Mouse (Mus musculus) MEL (cell line): ENCODE results near the gene Cldn9. TPM values are rescaled to one million over a fixed set of nuclear protein-coding genes. Genes with fewer than 3 reads are reported as not detected.

Experiments
- DNase-seq: peaks from one replicate; pipeline ENCODE4 v3.0.0; 2011; ENCODE audit warnings: low read depth, low spot score
- H3K27ac ChIP-seq: 2 replicates; pipeline ENCODE4 v1.5.1; 2012; ENCODE audit warnings: low read depth, mild to moderate bottlenecking, control low read depth, low read length, moderate library complexity; ENCODE audit not compliant: control insufficient read depth
- H3K27me3 ChIP-seq, 2 experiments: fragments of 150-350 bp in 1 of 2; sonication (generic) in 1 of 2; 2 replicates each; pipeline ENCODE4 v1.6.1; 2012; ENCODE audit warnings: low read length in 2 of 2, mild to moderate bottlenecking in 2 of 2, improper control_type of control experiment in 1 of 2, moderate library complexity in 1 of 2; ENCODE audit not compliant: insufficient read depth in 2 of 2, control insufficient read depth in 1 of 2
- H3K36me3 ChIP-seq, 2 experiments: 2 replicates each; pipeline ENCODE4 v1.6.1; 2012 to 2014; ENCODE audit warnings: low read length in 2 of 2, improper control_type of control experiment in 1 of 2, inconsistent platforms in 1 of 2, mild to moderate bottlenecking in 1 of 2; ENCODE audit not compliant: insufficient read depth in 2 of 2, control insufficient read depth in 1 of 2
- H3K4me1 ChIP-seq, 2 experiments: fragments of 150-350 bp in 1 of 2; sonication (generic) in 1 of 2; 2 replicates each; pipeline ENCODE4 v1.6.1; 2012; ENCODE audit warnings: low read length in 2 of 2, improper control_type of control experiment in 1 of 2, mild to moderate bottlenecking in 1 of 2; ENCODE audit not compliant: insufficient read depth in 2 of 2, control insufficient read depth in 1 of 2
- H3K4me3 ChIP-seq, 2 experiments: fragments of 150-350 bp in 1 of 2; sonication (generic) in 1 of 2; 2 replicates each; pipeline ENCODE4 v1.5.1; 2012; ENCODE audit warnings: low read depth in 2 of 2, low read length in 2 of 2, mild to moderate bottlenecking in 2 of 2, moderate library complexity in 2 of 2, control low read depth in 1 of 2, improper control_type of control experiment in 1 of 2; ENCODE audit not compliant: control insufficient read depth in 1 of 2, insufficient read depth in 1 of 2
- H3K79me2 ChIP-seq: 2 replicates; pipeline ENCODE4 v1.6.1; 2012; ENCODE audit warnings: mild to moderate bottlenecking, low read length, moderate library complexity; ENCODE audit not compliant: control insufficient read depth, poor library complexity, insufficient read depth
- H3K9ac ChIP-seq: 2 replicates; pipeline ENCODE4 v1.6.1; 2012; ENCODE audit warnings: low read depth, mild to moderate bottlenecking, control low read depth, low read length, moderate library complexity; ENCODE audit not compliant: control insufficient read depth, poor library complexity, severe bottlenecking
- H3K9me3 ChIP-seq: fragments of 150-350 bp; sonication (generic); replicated peaks from 2 replicates; pipeline ENCODE4 v1.6.1; 2012; ENCODE audit warnings: mild to moderate bottlenecking, low read length, improper control_type of control experiment, moderate library complexity; ENCODE audit not compliant: insufficient read depth
- E2F4 ChIP-seq: IDR thresholded peaks from 2 replicates; pipeline ENCODE4 v1.6.1; 2011; ENCODE audit warnings: low read depth, low read length, improper control_type of control experiment, borderline replicate concordance
- ELF1 ChIP-seq: IDR thresholded peaks from 2 replicates; pipeline ENCODE4 v1.6.1; 2014; ENCODE audit warnings: low read depth, mild to moderate bottlenecking, inconsistent platforms, low read length, improper control_type of control experiment, moderate library complexity
- EP300 ChIP-seq, 2 experiments: IDR thresholded peaks; 2 replicates each; pipeline ENCODE4 v1.6.1; 2011; ENCODE audit warnings: improper control_type of control experiment in 2 of 2, low read length in 2 of 2, low read depth in 1 of 2, mild to moderate bottlenecking in 1 of 2
- GABPA ChIP-seq: IDR thresholded peaks from 2 replicates; pipeline ENCODE4 v1.6.1; 2012; ENCODE audit warnings: low read depth, mild to moderate bottlenecking, inconsistent platforms, low read length, improper control_type of control experiment, moderate library complexity
- MAFK ChIP-seq: IDR thresholded peaks from 2 replicates; pipeline ENCODE4 v1.6.1; 2011; ENCODE audit warnings: low read depth, mild to moderate bottlenecking, low read length, improper control_type of control experiment, borderline replicate concordance
- MAX ChIP-seq: IDR thresholded peaks from 2 replicates; pipeline ENCODE4 v1.6.1; 2011; ENCODE audit warnings: low read length, improper control_type of control experiment
- MAZ ChIP-seq: IDR thresholded peaks from 2 replicates; pipeline ENCODE4 v1.6.1; 2012; ENCODE audit warnings: low read depth, mild to moderate bottlenecking, inconsistent platforms, low read length, improper control_type of control experiment
- MEF2A ChIP-seq: IDR thresholded peaks from 2 replicates; pipeline ENCODE4 v1.6.1; 2014; ENCODE audit warnings: low read depth, mild to moderate bottlenecking, inconsistent platforms, low read length, improper control_type of control experiment; ENCODE audit not compliant: poor library complexity, insufficient replicate concordance, severe bottlenecking; ENCODE audit errors: extremely low read depth
- MXI1 ChIP-seq: IDR thresholded peaks from 2 replicates; pipeline ENCODE4 v1.6.1; 2011; ENCODE audit warnings: mild to moderate bottlenecking, low read depth, low read length, improper control_type of control experiment
- MYC ChIP-seq: IDR thresholded peaks from 2 replicates; pipeline ENCODE4 v1.6.1; 2011; ENCODE audit warnings: low read depth, mild to moderate bottlenecking, low read length, improper control_type of control experiment, moderate library complexity
- NELFE ChIP-seq: IDR thresholded peaks from 2 replicates; pipeline ENCODE4 v1.6.1; 2011; ENCODE audit warnings: low read depth, low read length, improper control_type of control experiment
- NRF1 ChIP-seq: IDR thresholded peaks from 2 replicates; pipeline ENCODE4 v1.6.1; 2014; ENCODE audit warnings: low read depth, mild to moderate bottlenecking, inconsistent platforms, low read length, improper control_type of control experiment, moderate library complexity; ENCODE audit not compliant: poor library complexity, insufficient read depth, severe bottlenecking
- POLR2A ChIP-seq, 2 experiments: IDR thresholded peaks; 2 replicates each; pipeline ENCODE4 v1.6.1; 2011 to 2012; ENCODE audit warnings: low read length in 2 of 2, mild to moderate bottlenecking in 2 of 2, control low read depth in 1 of 2, improper control_type of control experiment in 1 of 2, low read depth in 1 of 2, moderate library complexity in 1 of 2; ENCODE audit not compliant: control insufficient read depth in 1 of 2, insufficient read depth in 1 of 2, poor library complexity in 1 of 2
- POLR2AphosphoS2 ChIP-seq: IDR thresholded peaks from 2 replicates; pipeline ENCODE4 v1.6.1; 2011; ENCODE audit warnings: low read length, improper control_type of control experiment
- POLR2AphosphoS5 ChIP-seq: IDR thresholded peaks from 2 replicates; pipeline ENCODE4 v1.6.1; 2012; ENCODE audit warnings: low read depth, borderline replicate concordance, mild to moderate bottlenecking, inconsistent platforms, low read length, moderate library complexity, mixed read lengths
- SIN3A ChIP-seq: IDR thresholded peaks from 2 replicates; pipeline ENCODE4 v1.6.1; 2012; ENCODE audit warnings: low read length, improper control_type of control experiment, inconsistent platforms
- SMC3 ChIP-seq: IDR thresholded peaks from 2 replicates; pipeline ENCODE4 v1.6.1; 2011; ENCODE audit warnings: low read depth, low read length, improper control_type of control experiment
- TBP ChIP-seq: IDR thresholded peaks from 2 replicates; pipeline ENCODE4 v1.8.0; 2011; ENCODE audit warnings: low read depth, low read length, improper control_type of control experiment
- TCF12 ChIP-seq: IDR thresholded peaks from 2 replicates; pipeline ENCODE4 v1.6.1; 2014; ENCODE audit warnings: low read depth, mild to moderate bottlenecking, inconsistent platforms, low read length, improper control_type of control experiment, moderate library complexity
- UBTF ChIP-seq: IDR thresholded peaks from 2 replicates; pipeline ENCODE4 v1.6.1; 2012; ENCODE audit warnings: low read depth, mild to moderate bottlenecking, inconsistent platforms, low read length, improper control_type of control experiment, moderate library complexity, borderline replicate concordance; ENCODE audit not compliant: insufficient read depth
- USF1 ChIP-seq: IDR thresholded peaks from 2 replicates; pipeline ENCODE4 v1.6.1; 2014; ENCODE audit warnings: low read depth, mild to moderate bottlenecking, inconsistent platforms, low read length, improper control_type of control experiment, moderate library complexity
- USF2 ChIP-seq, 2 experiments: IDR thresholded peaks; 2 replicates each; pipeline ENCODE4 v1.6.1; 2011 to 2012; ENCODE audit warnings: improper control_type of control experiment in 2 of 2, low read length in 2 of 2, borderline replicate concordance in 1 of 2, inconsistent platforms in 1 of 2, low read depth in 1 of 2, mild to moderate bottlenecking in 1 of 2; ENCODE audit not compliant: insufficient read depth in 1 of 2
- ZC3H11A ChIP-seq: IDR thresholded peaks from 2 replicates; pipeline ENCODE4 v1.6.1; 2012; ENCODE audit warnings: low read depth, mild to moderate bottlenecking, inconsistent platforms, low read length, improper control_type of control experiment
- ZMIZ1 ChIP-seq: IDR thresholded peaks from 2 replicates; pipeline ENCODE4 v1.6.1; 2012; ENCODE audit warnings: low read depth, mild to moderate bottlenecking, inconsistent platforms, low read length, improper control_type of control experiment, moderate library complexity
- ZNF384 ChIP-seq: IDR thresholded peaks from 2 replicates; pipeline ENCODE4 v1.6.1; 2012; ENCODE audit warnings: low read depth, mild to moderate bottlenecking, inconsistent platforms, low read length, improper control_type of control experiment
- polyA plus RNA-seq, 2 experiments: library from polyadenylated mRNA; stranded (reverse) in 1 of 2; unstranded in 1 of 2; fragments of >175 nt in 1 of 2; fragments of >200 nt in 1 of 2; gene quantifications; 2 replicates each; pipeline versions ENCODE4 v1.2.1 to v1.2.4; 2012; ENCODE audit warnings: low replicate concordance in 2 of 2, low read depth in 1 of 2; ENCODE audit not compliant: insufficient read length in 2 of 2, insufficient read depth in 1 of 2, missing spikeins in 1 of 2
- total RNA-seq: library from RNA; depleted of rRNA; stranded (reverse); fragments of 300-350 nt; gene quantifications from 2 replicates; pipeline ENCODE4 v1.2.3, GENCODE M21; 2012

Gene Cldn9
- total and polyA plus RNA-seq, 3 experiments, result 0.18 to 0.19 TPM; not detected in 1

DNA sequence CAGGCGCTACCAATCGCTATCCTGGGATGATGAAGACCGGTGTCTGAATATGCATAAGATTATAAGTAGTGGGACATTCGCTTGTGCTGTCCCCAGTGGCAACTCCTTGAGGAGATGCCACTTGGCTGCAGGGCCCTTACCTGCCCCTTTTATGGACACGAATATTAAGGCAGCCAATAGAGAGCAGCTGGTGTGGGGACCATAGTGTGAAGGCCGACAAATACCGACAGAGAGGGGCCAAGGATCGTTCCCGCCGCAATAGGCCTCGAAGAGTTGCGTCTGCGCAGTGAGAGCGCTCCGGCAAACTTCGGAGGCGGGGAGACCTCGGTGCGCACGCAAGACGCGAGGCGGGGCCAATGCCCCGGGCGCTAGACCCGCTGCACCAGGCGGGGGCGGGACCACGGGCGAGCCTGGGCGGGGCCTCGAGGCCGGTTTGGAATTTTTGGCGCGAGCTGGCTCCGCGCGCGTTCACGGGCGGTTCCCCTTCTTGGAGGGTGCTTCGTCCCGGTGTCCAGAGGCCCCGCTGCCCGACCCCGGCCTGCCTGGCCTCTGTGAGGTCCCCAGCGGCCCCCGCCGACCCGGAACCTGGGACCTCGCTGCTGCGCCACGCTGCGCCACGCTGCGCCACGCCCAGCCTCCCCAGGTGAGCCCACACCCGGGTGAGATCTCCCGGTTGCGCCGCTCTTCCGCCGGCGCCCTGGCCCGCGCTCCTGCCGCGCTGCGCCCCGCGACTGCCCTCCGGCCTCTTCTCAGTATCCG lies 42.4 kb upstream of the Cldn9 start, which contains the start of gene Pkmyt1:
Gene Pkmyt1, plus strand, starts transcription at position 338 of the 759 bp plus-strand sequence.
- Histone ChIP-seq H3K36me3 (peaks cover 0 to 16% of the 10 kb centered on the region in 2 experiments; a peak in 2 of 4 replicates), H3K79me2 (peaks cover 8% of the 10 kb centered on the region), H3K4me3 (peak within 1 kb of the TSS; percentile 75 to 90), H3K4me1 (peaks cover 2 to 21% of the 10 kb centered on the region in 2 experiments; a peak in 3 of 4 replicates), H3K9me3 (no peaks in the 10 kb centered on the region), H3K9ac (peak within 1 kb of the TSS; percentile 99), H3K27me3 (no peaks in the 10 kb centered on the region), H3K27ac (peak within 1 kb of the TSS; percentile 77)
- peak; percentile 95 for DNase-seq
- TF ChIP-seq EP300 (IDR thresholded peaks at IDR 0.05; ENCODE audit: low read depth in 1 of 2, low read length in 2 of 2) (no peak), TBP (peak; percentile 67; the same call in 1 of the 2 replicates), POLR2AphosphoS2 (peak; percentile 80), MAFK (no peak), MEF2A (no peak), USF2 (IDR thresholded peaks at IDR 0.05; ENCODE audit: borderline replicate concordance in 1 of 2, insufficient read depth in 1 of 2, low read depth in 1 of 2, low read length in 2 of 2) (no peak), GABPA (no peak), USF1 (peak; percentile 29; the same call in 1 of the 2 replicates), ZC3H11A (no peak), POLR2A (IDR thresholded peaks at IDR 0.05; ENCODE audit: control insufficient read depth in 1 of 2, insufficient read depth in 1 of 2, low read depth in 1 of 2, low read length in 2 of 2, poor library complexity in 1 of 2) (peak; percentile 3 to 85; a peak in 2 of 4 replicates), SMC3 (no peak), MYC (0 out of 2 replicates have a peak, but pooled peaks have one; percentile 6), TCF12 (peak; percentile 12; the same call in 1 of the 2 replicates), SIN3A (peak; percentile 17; the same call in 1 of the 2 replicates), MAX (peak; percentile 31; the same call in 1 of the 2 replicates), NELFE (peak; percentile 76), E2F4 (peak; percentile 70; the same call in 1 of the 2 replicates), NRF1 (peak; percentile 94)

DNA sequence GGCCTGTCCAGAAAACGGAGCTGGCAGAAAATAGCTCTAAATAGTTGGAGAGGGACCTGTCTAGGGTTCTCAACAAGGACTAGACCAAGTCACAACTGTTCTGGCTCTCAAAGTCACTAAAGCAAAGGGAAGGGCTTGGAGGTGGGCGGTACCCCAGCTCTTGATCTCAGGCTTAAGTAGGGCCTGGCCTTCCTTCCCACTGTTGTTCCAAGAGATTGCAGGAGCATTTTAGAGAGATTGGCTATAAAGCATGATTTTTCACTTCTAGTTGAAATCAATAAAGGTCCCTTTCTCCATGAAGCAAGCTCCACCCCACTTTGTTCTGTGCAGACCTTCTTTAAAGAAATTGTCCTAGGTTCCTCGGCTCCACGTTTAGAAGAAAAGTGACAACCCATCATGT lies 41.7 kb upstream of the Cldn9 start:
- H3K9me3 ChIP-seq, result no peaks in the 10 kb centered on the region
- H3K27me3 ChIP-seq, result no peaks in the 10 kb centered on the region
- H3K27ac ChIP-seq, result peak overlapping the region; percentile 77
- peaks cover 2 to 21% of the 10 kb centered on the region in 2 experiments; a peak in 3 of 4 replicates for H3K4me1 ChIP-seq
- TF ChIP-seq MXI1 (no peak), MYC (no peak), ZNF384 (no peak), NRF1 (no peak), POLR2AphosphoS2 (no peak), E2F4 (peak; percentile 38; the same call in 1 of the 2 replicates), POLR2AphosphoS5 (no peak), SIN3A (no peak; the same call in 1 of the 2 replicates), ZMIZ1 (no peak), USF2 (IDR thresholded peaks at IDR 0.05; ENCODE audit: borderline replicate concordance in 1 of 2, insufficient read depth in 1 of 2, low read depth in 1 of 2, low read length in 2 of 2) (no peak), ELF1 (0 out of 2 replicates have a peak, but pooled peaks have one; percentile 4), UBTF (no peak), USF1 (no peak), MAZ (no peak)
- peak overlapping the region; percentile 60 to 65 for H3K4me3 ChIP-seq
- H3K36me3 ChIP-seq, result peaks cover 0 to 16% of the 10 kb centered on the region in 2 experiments; a peak in 2 of 4 replicates
- H3K79me2 ChIP-seq, result peaks cover 8% of the 10 kb centered on the region
- peak; percentile 75 for DNase-seq
- H3K9ac ChIP-seq, result peak overlapping the region; percentile 85
